Mouse (Mus musculus) megakaryocyte, adult 5-6 weeks (primary cell): ENCODE results near the gene Cenpk. TPM values are rescaled to one million over a fixed set of nuclear protein-coding genes. Genes with fewer than 3 reads are reported as not detected.
"Not testable (repeated sequence)": the region's sequence is repeated elsewhere in the genome, so short reads cannot be mapped to it uniquely, and the experiment has no call there.

Experiments used
- ATAC-seq: 2 replicates; pipeline ENCODE4 v1.8.0; 2016; ENCODE audit warnings: mild to moderate bottlenecking, inconsistent platforms; ENCODE audit not compliant: poor library complexity, severe bottlenecking
- total RNA-seq, 2 experiments: library from RNA; stranded (forward) in 1 of 2; stranded (reverse) in 1 of 2; fragments of 153-499, 151-499 nt in 1 of 2; fragments of 221-1000, 200-1000 nt in 1 of 2; gene quantifications; 2 replicates each; pipeline versions ENCODE4 v1.2.3 to v1.2.4; 2015 to 2017

Gene Cenpk
- total RNA-seq (2015): 34.7 and 39.1 TPM in 2 replicates
- total RNA-seq (2017): 97.9 and 112 TPM in 2 replicates

DNA sequence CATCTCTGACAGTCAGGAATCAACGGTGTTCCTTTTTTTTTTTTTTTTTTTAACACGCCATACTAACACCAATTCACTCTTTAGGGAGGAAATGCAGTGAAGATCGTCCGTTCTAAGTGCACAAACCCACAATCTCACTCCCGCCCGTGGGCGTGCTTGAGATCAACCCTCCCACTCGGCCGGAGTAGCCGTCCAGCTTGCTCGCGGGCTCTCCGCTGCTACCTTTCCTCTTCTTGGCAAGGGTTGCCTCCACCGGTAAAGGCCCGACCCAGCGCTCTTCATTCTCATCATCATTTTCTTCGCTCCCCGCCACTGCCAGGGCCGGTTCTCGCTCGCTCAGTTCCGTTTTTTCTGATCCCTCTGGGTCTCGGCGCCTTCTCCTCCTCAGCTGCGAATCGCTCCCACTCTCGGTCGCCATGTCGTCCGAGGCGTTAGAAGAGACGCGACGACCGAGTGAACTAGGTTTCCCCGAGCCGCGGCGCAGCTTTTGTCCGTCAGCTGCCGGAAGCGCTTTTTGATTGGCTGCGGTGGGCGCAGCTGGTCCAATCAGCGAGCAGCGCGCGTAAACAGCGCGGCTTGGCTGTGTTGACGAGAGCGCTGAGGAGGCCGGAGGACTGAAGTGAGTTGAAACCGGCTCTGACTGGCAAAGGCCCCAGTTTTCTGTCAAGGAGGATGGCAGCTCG is at the start of gene Cenpk, which contains the start of gene Ppwd1:
TSS of gene Cenpk (plus strand) at position 228 of the 683 bp plus-strand sequence.
TSS of gene Ppwd1 (minus strand) at position 460 of the 683 bp plus-strand sequence.
- ATAC-seq: peak; percentile 95

- peak; percentile 91 for ATAC-seq
Measured at GRCm38 (mm10) chr13:104178650-104179121, 49.7 kb upstream of the Cenpk start, which contains the start of gene Trim23. Gene Trim23, plus strand, starts transcription at chr13:104178797.

DNA sequence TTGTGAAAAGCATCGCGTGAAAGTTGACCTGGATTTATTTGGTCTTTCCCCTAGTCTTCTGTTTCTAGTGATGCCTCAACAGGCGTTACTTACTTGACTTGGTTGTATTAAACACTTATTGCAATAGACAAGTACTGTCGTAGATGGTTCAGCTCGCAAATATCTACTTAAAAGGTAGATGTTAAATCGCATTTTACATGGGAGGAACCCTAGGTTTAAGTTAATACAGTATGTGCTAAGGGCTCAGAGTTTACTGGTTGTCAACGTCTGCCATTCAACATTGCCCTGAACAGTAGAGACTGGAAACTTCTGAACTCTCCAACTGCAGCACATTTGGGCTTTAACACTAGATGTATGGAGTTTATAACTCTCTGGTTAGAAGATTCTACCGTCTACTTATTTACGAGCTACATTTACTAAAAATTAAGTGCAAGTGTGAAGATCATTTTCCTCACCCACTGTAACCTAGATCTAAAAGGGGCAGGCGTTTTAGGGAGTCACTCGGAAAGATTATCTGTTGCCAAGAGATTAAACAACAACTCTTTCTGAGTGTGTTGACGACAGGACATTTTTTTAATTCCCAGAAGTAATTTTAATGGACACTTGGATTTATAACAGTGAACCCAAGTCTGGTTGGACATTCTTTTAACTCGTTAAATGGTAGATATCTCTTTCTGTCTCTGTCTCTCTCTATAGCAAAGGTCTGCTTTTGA is 49.1 kb upstream of the Cenpk start:
- ATAC-seq: no peak

DNA sequence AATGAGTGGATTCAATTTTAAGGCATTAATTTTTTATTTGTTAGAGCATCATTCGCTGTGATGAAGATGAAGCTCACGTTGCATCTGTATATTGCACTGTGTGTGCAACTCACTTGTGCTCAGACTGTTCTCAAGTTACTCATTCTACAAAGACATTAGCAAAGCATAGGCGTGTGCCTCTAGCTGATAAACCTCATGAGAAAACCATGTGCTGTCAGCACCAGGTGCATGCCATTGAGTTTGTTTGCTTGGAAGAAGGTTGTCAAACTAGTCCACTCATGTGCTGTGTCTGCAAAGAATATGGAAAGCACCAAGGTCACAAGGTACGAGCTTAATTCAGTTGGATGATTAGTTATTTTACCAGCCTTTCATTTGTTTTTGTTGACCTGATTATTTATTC is 41.1 kb upstream of the Cenpk start:
- ATAC-seq: no peak

DNA sequence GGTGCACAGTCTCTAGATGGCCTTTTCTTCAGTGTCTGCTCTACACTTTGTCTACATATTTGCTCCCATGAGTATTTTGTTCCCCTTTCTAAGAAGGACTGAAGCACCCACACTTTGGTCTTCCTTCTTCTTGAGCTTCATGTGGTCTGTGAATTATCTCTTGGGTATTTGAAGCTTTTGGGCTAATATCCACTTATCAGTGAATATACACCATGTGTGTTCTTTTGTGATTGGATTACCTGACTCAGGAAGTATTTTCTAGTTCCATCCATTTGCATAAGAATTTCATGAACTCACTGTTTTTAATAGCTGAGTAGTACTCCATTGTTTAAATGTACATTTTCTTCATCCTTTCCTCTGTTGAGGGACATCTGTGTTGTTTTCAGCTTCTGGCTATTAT is 32.5 kb upstream of the Cenpk start:
- ATAC-seq: not testable (repeated sequence)

DNA sequence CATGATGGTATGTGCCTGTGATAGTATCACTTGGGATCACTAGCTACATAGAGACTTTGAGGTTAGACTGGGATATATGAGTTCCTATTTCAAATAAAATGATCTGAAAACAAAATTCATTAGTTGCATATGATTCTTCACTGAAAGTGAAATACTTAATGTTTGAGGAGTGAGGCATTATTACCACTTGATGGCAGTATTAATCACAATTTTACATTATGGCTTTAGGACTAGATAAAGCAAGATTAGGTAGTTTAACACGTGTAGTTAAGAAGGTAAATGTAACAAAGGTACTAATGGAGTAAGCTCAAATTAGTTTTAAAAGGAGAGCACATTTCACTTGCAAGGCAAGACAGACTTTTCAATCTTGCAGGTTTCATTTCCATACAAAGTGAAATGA is 24.1 kb upstream of the Cenpk start:
- ATAC-seq: no peak

- no peak for ATAC-seq
Measured at GRCm38 (mm10) chr13:104227478-104227877, 933 bp upstream of the Cenpk start.

DNA sequence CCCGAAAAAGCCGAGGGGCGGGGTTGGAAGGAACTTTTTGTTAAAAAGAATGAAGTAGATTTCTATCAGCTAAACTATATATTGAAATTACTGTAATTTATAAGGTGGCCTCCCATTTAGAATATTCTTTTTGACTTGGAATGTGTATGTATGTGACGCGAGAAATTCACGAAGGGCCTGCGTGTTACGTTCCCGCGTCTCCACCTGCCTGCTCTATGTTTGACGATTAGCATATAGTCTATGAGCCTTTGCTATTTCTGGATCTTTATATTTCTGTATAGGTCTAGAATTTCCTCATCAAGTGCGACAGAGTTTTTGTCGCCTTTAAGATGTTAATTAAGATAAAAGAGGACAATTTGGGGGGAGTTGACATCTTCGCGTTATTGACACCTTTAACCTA is 770 bp downstream of the Cenpk start:
- ATAC-seq: no peak

DNA sequence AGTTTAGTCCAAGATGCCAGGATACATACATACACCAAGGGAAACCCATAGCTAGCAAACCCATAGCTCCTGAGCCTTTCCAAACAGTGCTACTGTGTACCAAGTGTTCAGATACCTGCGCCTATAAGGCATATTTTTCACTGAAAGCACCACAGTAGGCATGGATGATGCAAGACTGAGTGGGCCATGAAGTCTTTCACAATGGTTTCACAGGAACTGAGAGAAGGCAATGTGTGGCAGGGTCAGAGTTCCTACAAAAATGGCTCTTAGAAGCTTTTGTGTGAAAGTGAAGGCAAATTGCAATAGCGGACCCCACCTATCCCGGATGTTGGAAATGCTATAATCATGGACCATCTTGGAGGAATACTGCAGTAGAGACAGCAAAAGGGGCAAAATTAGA is 30.6 kb downstream of the Cenpk start:
- ATAC-seq: peak; percentile 98

- peak; percentile 51 for ATAC-seq
Measured at GRCm38 (mm10) chr13:104285031-104285431, 56.6 kb downstream of the Cenpk start.

GRCm38 (mm10) chr13:104285737-104286311 is 57.4 kb downstream of the Cenpk start:
- ATAC-seq: no peak

DNA sequence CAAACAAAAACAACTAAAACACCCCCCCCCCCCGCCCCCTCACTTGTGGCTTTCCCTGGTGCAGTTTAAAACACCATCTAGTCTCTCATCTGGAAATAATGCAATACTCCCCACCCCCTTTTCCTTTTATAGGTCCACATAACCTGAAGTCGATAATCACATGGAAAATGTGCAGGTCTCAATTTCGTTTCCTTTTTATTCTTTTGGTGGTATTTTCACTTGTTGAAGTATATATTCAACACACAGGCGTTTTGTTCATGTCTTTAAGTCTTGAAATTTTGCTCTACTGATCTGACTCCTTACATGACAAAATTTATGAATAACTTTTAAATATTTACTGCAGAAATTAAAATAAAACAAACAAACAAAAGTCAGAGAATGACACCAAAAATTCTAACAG is 57.9 kb downstream of the Cenpk start:
- ATAC-seq: no peak

- peak; percentile 84 for ATAC-seq
Measured at GRCm38 (mm10) chr13:104286897-104287309, 58.5 kb downstream of the Cenpk start.

DNA sequence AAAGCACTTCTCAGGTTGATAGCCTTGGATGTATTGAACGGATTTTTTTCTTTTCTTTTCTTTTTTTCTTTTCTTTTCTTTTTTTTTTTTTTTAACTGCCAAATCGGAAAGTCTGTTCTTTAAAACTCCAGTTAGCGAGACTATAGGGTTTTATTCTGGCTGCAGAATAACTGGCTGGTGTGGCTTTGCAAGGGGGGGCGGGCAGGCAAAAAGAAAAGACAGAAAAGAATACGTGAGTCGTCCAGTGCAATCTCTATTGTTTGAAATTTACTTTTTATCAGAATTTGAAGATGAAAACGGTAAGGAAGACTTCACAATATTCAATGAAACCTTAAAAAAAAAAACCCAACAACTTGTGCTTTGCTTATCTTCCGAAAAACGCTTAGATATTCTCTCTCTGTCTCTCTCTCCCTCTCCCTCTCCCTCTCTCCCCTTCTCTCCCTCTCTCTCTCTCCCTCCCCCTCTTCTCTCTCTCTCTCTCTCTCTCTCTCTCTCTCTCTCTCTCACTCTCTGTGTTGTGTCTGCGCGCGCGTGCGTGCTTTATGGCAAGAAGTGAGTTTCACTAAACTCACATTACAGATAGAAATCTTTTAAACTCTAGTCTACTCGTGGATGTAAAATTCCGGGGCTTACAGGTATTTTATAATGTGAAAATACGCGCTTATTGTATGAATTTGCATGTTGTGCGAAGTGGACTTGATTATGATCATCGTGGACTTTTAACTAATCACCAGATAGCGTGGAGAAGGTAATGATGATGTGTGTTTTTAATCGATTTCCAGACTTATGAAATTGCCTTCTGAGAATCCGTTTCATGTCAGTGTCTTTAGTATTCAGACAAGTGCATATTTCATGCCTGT is 59.2 kb downstream of the Cenpk start, which contains the start of gene Adamts6:
TSS of gene Adamts6 (plus strand) at position 470 of the 860 bp plus-strand sequence.
- no peak for ATAC-seq

GRCm38 (mm10) chr13:104288226-104288859 is 59.9 kb downstream of the Cenpk start:
- peak; percentile 11 for ATAC-seq

DNA sequence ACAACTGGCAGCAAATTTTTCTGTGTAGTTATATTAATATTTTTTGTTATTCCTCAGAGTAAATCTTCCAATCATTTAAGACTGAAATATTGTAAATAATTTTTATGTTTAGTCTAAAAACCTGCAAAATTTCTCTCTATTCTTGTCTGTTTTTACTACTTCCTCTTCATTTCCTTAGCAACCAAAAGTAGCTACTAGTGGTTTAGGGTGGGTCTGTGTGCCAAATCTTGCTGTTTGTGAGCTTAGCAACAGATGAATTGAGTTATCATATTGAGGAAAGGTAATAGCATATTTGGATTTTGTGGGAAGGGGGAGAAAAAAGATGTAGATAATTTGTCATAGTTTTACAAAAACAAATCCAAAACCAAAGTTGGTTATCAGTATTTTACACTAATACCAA is 60.8 kb downstream of the Cenpk start:
- ATAC-seq: no peak

GRCm38 (mm10) chr13:104295472-104295871 is 67.1 kb downstream of the Cenpk start:
- ATAC-seq: no peak
